Mouse (Mus musculus) embryonic facial prominence, embryonic 11.5 days (tissue): ENCODE results near the gene Dstyk. TPM values are rescaled to one million over a fixed set of nuclear protein-coding genes. Genes with fewer than 3 reads are reported as not detected.

Source experiments
- ATAC-seq: fragments of 200-750 bp; cut with Nextera tagmentation; replicated peaks from 2 replicates; pipeline ENCODE4 v1.8.0; 2017; ENCODE audit warnings: low read depth; ENCODE audit not compliant: insufficient number of reproducible peaks, low FRiP score, low TSS enrichment
- DNase-seq: peaks from one replicate; pipeline ENCODE4 v3.0.0-alpha.2; 2015; ENCODE audit warnings: low spot score
- H3K27ac ChIP-seq: fragments of 300-500 bp; sonication (generic); replicated peaks from 2 replicates; pipeline ENCODE4 v1.5.1; 2014; ENCODE audit warnings: mild to moderate bottlenecking, low read depth, low read length, control low read depth
- H3K27me3 ChIP-seq: fragments of 300-500 bp; sonication (generic); 2 replicates; pipeline ENCODE4 v1.6.1; 2014; ENCODE audit warnings: mild to moderate bottlenecking, low read length, moderate library complexity, mixed read lengths; ENCODE audit not compliant: control insufficient read depth, insufficient read depth
- H3K36me3 ChIP-seq: fragments of 300-500 bp; sonication (generic); replicated peaks from 2 replicates; pipeline ENCODE4 v1.6.1; 2014; ENCODE audit warnings: low read depth, mild to moderate bottlenecking, low read length, moderate library complexity, mixed read lengths; ENCODE audit not compliant: control insufficient read depth, insufficient read depth
- H3K4me1 ChIP-seq: fragments of 300-500 bp; sonication (generic); 2 replicates; pipeline ENCODE4 v1.6.1; 2014; ENCODE audit warnings: low read length, mixed read lengths; ENCODE audit not compliant: control insufficient read depth, insufficient read depth
- H3K4me2 ChIP-seq: fragments of 300-500 bp; sonication (generic); 2 replicates; pipeline ENCODE4 v1.6.1; 2014; ENCODE audit warnings: low read depth, mild to moderate bottlenecking, control low read depth, low read length, moderate library complexity
- H3K4me3 ChIP-seq: fragments of 300-500 bp; sonication (generic); 2 replicates; pipeline ENCODE4 v1.5.1; 2014; ENCODE audit warnings: low read depth, low read length, control low read depth
- H3K9ac ChIP-seq: fragments of 300-500 bp; sonication (generic); replicated peaks from 2 replicates; pipeline ENCODE4 v1.6.1; 2014; ENCODE audit warnings: mild to moderate bottlenecking, control low read depth, low read length
- H3K9me3 ChIP-seq: fragments of 300-500 bp; sonication (generic); replicated peaks from 2 replicates; pipeline ENCODE4 v1.6.1; 2016; ENCODE audit warnings: mild to moderate bottlenecking, low read length, inconsistent platforms, mixed read lengths; ENCODE audit not compliant: control insufficient read depth
- WGBS: fragments of 180-500 bp; shearing (Covaris S2); extraction: QIAGEN DNeasy Blood & Tissue Kit; methylation state at CpG from one replicate; pipeline ENCODE4 v1.1.7; 2014; 5-methylcytosine and 5-hydroxymethylcytosine counted together
- polyA plus RNA-seq: library from polyadenylated mRNA; unstranded; fragments of >200 nt; fragmentation: Nextera tagmentation; extraction: Ambion mirVana; gene quantifications from 2 replicates; pipeline ENCODE4 v1.2.1, GENCODE M21; 2014

The Dstyk gene
- polyA plus RNA-seq, 1 experiment from 2014 or later, result 11.9 TPM

DNA sequence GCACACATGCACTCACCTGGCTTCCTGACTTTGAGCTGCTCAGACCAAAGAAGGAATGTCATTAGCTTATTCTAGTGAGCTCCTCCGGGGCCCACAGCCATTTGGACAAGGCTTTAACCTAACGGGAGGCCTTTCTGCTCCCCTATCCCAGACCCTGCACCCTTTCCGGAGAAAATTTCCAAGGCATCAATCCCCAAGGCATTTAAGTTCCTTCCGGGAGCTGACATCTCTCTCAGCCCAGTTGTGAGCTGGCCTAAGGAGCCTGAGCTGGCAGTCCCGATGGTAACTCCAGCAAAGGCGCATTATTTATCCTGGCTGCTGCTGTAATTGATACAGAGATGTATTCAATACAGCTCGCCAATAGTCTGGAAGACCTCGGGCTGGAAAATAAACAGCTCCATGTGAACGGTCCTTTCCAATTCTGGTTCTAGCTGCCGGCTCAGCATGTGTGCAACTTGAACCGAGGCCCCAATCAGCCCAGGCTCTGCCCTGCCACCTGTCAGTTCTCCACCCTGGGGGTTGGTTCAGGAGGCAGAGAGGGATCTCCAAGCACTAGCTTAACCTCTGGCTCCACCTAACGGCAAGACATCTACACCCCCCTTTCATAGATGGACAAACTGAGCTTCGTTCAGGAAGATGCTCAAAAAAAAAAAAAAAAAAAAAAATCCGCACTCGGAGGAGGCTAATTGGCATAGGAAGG lies 27.3 kb upstream of the Dstyk start:
- peak; percentile 57 for ATAC-seq
- Histone ChIP-seq H3K27me3 (no peaks in the 10 kb centered on the region), H3K4me3 (peak overlapping the region; percentile 71), H3K4me1 (no peaks in the 10 kb centered on the region), H3K9me3 (no peaks in the 10 kb centered on the region), H3K27ac (no peak overlapping the region), H3K4me2 (peak overlapping the region; percentile 81), H3K9ac (peak overlapping the region; percentile 37), H3K36me3 (no peaks in the 10 kb centered on the region)
- DNase-seq, result peak; percentile 81
- WGBS, result 10% methylated on average over 15 of the region's 15 CpGs

GRCm38 (mm10) chr1:132390691-132391579 lies 26.4 kb upstream of the Dstyk start, which contains the start of gene Tmcc2:
Gene Tmcc2 (minus strand): TSS chr1:132391281.
- H3K9ac ChIP-seq, result peak within 1 kb of the TSS; percentile 92
- 0 out of 2 replicates have a peak within 1 kb of the TSS, but pooled peaks have one; percentile 16 for H3K27ac ChIP-seq
- no peaks in the 10 kb centered on the region for H3K4me1 ChIP-seq
- under 1% methylated on average over 50 of the region's 50 CpGs for WGBS
- H3K4me3 ChIP-seq, result peak within 1 kb of the TSS; percentile 71
- H3K9me3 ChIP-seq, result no peaks in the 10 kb centered on the region
- ATAC-seq (no peak), DNase-seq (peak; percentile 44)
- no peaks in the 10 kb centered on the region for H3K27me3 ChIP-seq
- H3K4me2 ChIP-seq, result peak within 1 kb of the TSS; percentile 81
- H3K36me3 ChIP-seq, result no peaks in the 10 kb centered on the region

GRCm38 (mm10) chr1:132391580-132392022 lies 25.8 kb upstream of the Dstyk start:
- H3K27me3 ChIP-seq, result no peaks in the 10 kb centered on the region
- under 1% methylated on average over 35 of the region's 54 CpGs for WGBS
- peak overlapping the region; percentile 92 for H3K9ac ChIP-seq
- H3K4me2 ChIP-seq, result peak overlapping the region; percentile 81
- peak overlapping the region; percentile 71 for H3K4me3 ChIP-seq
- no peaks in the 10 kb centered on the region for H3K4me1 ChIP-seq
- H3K36me3 ChIP-seq, result no peaks in the 10 kb centered on the region
- 0 out of 2 replicates have a peak overlapping the region, but pooled peaks have one; percentile 16 for H3K27ac ChIP-seq
- peak; percentile 86 for DNase-seq
- ATAC-seq, result peak; percentile 94
- no peaks in the 10 kb centered on the region for H3K9me3 ChIP-seq

GRCm38 (mm10) chr1:132392872-132393271 lies 24.5 kb upstream of the Dstyk start:
- Histone ChIP-seq H3K27ac (no peak overlapping the region), H3K4me1 (no peaks in the 10 kb centered on the region), H3K4me3 (no peak overlapping the region), H3K9me3 (no peaks in the 10 kb centered on the region), H3K36me3 (no peaks in the 10 kb centered on the region), H3K9ac (no peak overlapping the region), H3K27me3 (no peaks in the 10 kb centered on the region), H3K4me2 (no peak overlapping the region)
- no peak for DNase-seq
- no peak for ATAC-seq
- 82% methylated on average over 5 of the region's 5 CpGs for WGBS

DNA sequence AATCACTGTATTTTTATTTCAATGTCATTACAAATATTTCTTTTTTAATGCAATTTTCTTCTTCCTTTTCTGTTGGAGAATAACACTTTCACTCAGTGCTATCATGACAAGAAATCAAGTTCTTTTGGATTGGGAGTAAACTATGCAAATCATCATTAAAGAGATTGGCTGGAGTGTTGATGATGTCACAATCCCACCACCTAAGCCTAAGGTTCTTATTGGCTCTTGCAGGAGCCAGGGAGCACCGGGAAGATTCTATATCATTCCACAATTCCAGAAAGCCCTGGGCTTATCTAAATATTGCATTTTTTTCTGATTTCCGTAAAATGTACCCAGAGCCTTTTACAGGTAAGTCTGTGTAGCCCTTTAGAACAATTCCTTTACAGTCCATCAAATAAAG lies 20.6 kb upstream of the Dstyk start:
- Histone ChIP-seq H3K9me3 (no peaks in the 10 kb centered on the region), H3K27ac (no peak overlapping the region), H3K4me2 (no peak overlapping the region), H3K36me3 (no peaks in the 10 kb centered on the region), H3K27me3 (no peaks in the 10 kb centered on the region), H3K4me3 (no peak overlapping the region), H3K9ac (no peak overlapping the region), H3K4me1 (no peaks in the 10 kb centered on the region)
- 69% methylated on average over 2 of the region's 2 CpGs for WGBS
- ATAC-seq (no peak), DNase-seq (no peak)

- 71% methylated on average over 1 of the region's 1 CpGs for WGBS
- no peaks in the 10 kb centered on the region for H3K36me3 ChIP-seq
- no peak for DNase-seq
Observed at GRCm38 (mm10) chr1:132400538-132400937, 16.8 kb upstream of the Dstyk start.

DNA sequence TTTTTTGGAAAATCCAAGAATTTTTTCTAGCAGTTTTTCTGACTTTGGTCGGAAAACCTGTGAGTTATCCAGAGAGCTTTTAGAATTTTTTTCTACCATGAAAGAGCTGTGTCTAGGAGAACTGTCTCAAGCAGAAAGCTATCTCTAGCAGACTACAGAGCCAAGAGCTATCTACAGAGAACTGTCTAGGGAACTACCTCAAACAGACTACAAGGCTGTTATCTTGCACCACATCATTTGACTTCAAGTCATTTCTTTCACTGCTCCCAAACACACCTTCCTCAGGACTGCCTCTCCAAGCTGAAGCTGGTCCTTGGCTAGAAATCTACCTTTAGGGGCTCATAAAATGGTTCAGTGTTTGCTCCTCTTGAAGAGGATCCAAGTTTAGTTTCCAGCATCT lies 15.5 kb upstream of the Dstyk start:
- WGBS, result 91% methylated on average over 1 of the region's 1 CpGs
- ATAC-seq (no peak), DNase-seq (no peak)
- Histone ChIP-seq H3K4me2 (no peak overlapping the region), H3K9ac (no peak overlapping the region), H3K36me3 (no peaks in the 10 kb centered on the region), H3K4me1 (no peaks in the 10 kb centered on the region), H3K27me3 (no peaks in the 10 kb centered on the region), H3K27ac (no peak overlapping the region), H3K4me3 (no peak overlapping the region), H3K9me3 (no peaks in the 10 kb centered on the region)

More at GRCm38 (mm10) chr1:132400538-132400937, 16.8 kb upstream of the Dstyk start:
- no peaks in the 10 kb centered on the region for H3K4me1 ChIP-seq
- no peak overlapping the region for H3K9ac ChIP-seq
- H3K4me3 ChIP-seq, result no peak overlapping the region
- H3K27me3 ChIP-seq, result no peaks in the 10 kb centered on the region
- no peaks in the 10 kb centered on the region for H3K9me3 ChIP-seq
- ATAC-seq, result no peak
- no peak overlapping the region for H3K4me2 ChIP-seq
- H3K27ac ChIP-seq, result no peak overlapping the region

DNA sequence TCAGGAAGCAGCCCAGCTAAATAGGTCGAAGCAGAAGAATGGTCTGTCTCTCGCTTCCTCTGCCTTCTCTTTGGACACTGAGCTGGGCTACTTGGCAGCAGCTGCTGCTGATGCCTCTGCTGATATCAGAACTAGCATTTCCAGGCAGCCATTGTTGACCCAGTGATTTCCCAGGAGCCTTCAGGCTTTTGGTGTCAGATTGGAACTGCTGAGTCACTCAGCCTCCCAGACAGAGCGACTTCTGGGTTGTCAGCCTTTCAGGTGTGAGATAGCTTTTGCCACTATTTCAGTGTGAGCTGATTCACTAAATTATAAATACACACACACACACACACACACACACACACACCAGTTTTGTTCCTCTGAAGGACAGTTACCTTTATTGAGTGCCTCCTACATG lies 6.7 kb upstream of the Dstyk start:
- Histone ChIP-seq H3K9ac (no peak overlapping the region), H3K4me1 (no peaks in the 10 kb centered on the region), H3K9me3 (no peaks in the 10 kb centered on the region), H3K4me3 (no peak overlapping the region), H3K27me3 (no peaks in the 10 kb centered on the region), H3K27ac (no peak overlapping the region), H3K4me2 (no peak overlapping the region), H3K36me3 (no peaks in the 10 kb centered on the region)
- ATAC-seq (no peak), DNase-seq (no peak)
- WGBS, result 84% methylated on average over 3 of the region's 3 CpGs
